Mouse (Mus musculus) right cerebral cortex, postnatal 25 days (tissue): ENCODE measurements around the gene Cadps.

Experiments
- DNase-seq: peaks from one replicate; pipeline ENCODE4 v3.0.0; 2022

Cadps gene

GRCm38 (mm10) chr14:12722452-12723194, 100.3 kb downstream of the Cadps start:
- no peak for DNase-seq

GRCm38 (mm10) chr14:12718766-12719165, 104.1 kb downstream of the Cadps start:
- no peak for DNase-seq

- DNase-seq, result no peak
Observed at GRCm38 (mm10) chr14:12715906-12716659, 106.8 kb downstream of the Cadps start.

- DNase-seq, result no peak
Observed at GRCm38 (mm10) chr14:12707395-12707794, 115.5 kb downstream of the Cadps start.

- DNase-seq, result no peak
Observed at GRCm38 (mm10) chr14:12704461-12704860, 118.4 kb downstream of the Cadps start.

- peak; percentile 18 for DNase-seq
Observed at GRCm38 (mm10) chr14:12690201-12690600, 132.7 kb downstream of the Cadps start.

- no peak for DNase-seq
Observed at GRCm38 (mm10) chr14:12685015-12685414, 137.9 kb downstream of the Cadps start.

GRCm38 (mm10) chr14:12680819-12681638, 141.8 kb downstream of the Cadps start:
- DNase-seq, result peak; percentile 30

GRCm38 (mm10) chr14:12661430-12661829, 161.4 kb downstream of the Cadps start:
- no peak for DNase-seq

GRCm38 (mm10) chr14:12657351-12657750, 165.5 kb downstream of the Cadps start:
- DNase-seq, result no peak

- DNase-seq, result no peak
Observed at GRCm38 (mm10) chr14:12642868-12643512, 179.9 kb downstream of the Cadps start.

- no peak for DNase-seq
Observed at GRCm38 (mm10) chr14:12638762-12639161, 184.1 kb downstream of the Cadps start.

- DNase-seq, result no peak
Observed at GRCm38 (mm10) chr14:12637121-12637754, 185.6 kb downstream of the Cadps start.

GRCm38 (mm10) chr14:12624256-12625130, 198.4 kb downstream of the Cadps start:
- DNase-seq, result peak; percentile 17

GRCm38 (mm10) chr14:12607025-12607424, 215.9 kb downstream of the Cadps start:
- no peak for DNase-seq

- no peak for DNase-seq
Observed at GRCm38 (mm10) chr14:12606202-12606601, 216.7 kb downstream of the Cadps start.

- DNase-seq, result no peak
Observed at GRCm38 (mm10) chr14:12602080-12602479, 220.8 kb downstream of the Cadps start.

- DNase-seq, result no peak
Observed at GRCm38 (mm10) chr14:12595326-12595725, 227.6 kb downstream of the Cadps start.

GRCm38 (mm10) chr14:12592472-12593075, 230.3 kb downstream of the Cadps start:
- no peak for DNase-seq

GRCm38 (mm10) chr14:12591829-12592228, 231.1 kb downstream of the Cadps start:
- DNase-seq, result no peak

GRCm38 (mm10) chr14:12583536-12583935, 239.3 kb downstream of the Cadps start:
- DNase-seq, result no peak
